Mouse (Mus musculus) Patski (cell line): Measurements from ENCODE around the gene Nav1. TPM values are rescaled to one million over a fixed set of nuclear protein-coding genes. Genes with fewer than 3 reads are reported as not detected.

Experiments
- ATAC-seq: fragments of 100-300 bp; one replicate; pipeline ENCODE4 v1.8.0; 2021
- CTCF ChIA-PET: fragments of 350-600 bp; sonication (Branson Sonifier 250); formaldehyde crosslinking; loops from one replicate; lab custom pipeline; 2022; ENCODE audit warnings: inconsistent platforms; lab: Charles Lee
- POLR2A ChIA-PET: fragments of 350-600 bp; sonication (Branson Sonifier 250); formaldehyde crosslinking; loops from one replicate; lab custom pipeline; 2022; ENCODE audit warnings: antibody characterized with exemption, inconsistent platforms; lab: Charles Lee
- DNase-seq: peaks from one replicate; pipeline ENCODE4 v3.0.0-alpha.2; 2011; ENCODE audit warnings: low read depth, low spot score
- H3K27me3 ChIP-seq: fragments of 371-371 bp; one replicate; pipeline ENCODE4 v1.5.1; 2021
- CTCF ChIP-seq: fragments of 100-300 bp; IDR thresholded peaks from one replicate; pipeline ENCODE4 v1.5.1; 2021
- in situ Hi-C: fragments of 300-500 bp; cut with MboI; formaldehyde crosslinking; loops from 3 replicates; pipeline ENCODE4 v1.11.1; 2018; ENCODE audit warnings: low pct_unique_long_range_greater_than_20kb, mixed read lengths
- polyA plus RNA-seq: library from polyadenylated mRNA; unstranded; gene quantifications from one replicate; pipeline ENCODE4 v1.2.3, GENCODE M21; 2021

The Nav1 gene
- polyA plus RNA-seq, 1 experiment from 2014 or later = 22.1 TPM

GRCm38 (mm10) chr1:135509145-135510084 lies 97.7 kb downstream of the Nav1 start:
- POLR2A ChIA-PET = interaction anchor here (0.9 to 1.4 kb wide), 2 partner anchors 9 to 10 kb away, joined by 3 read pairs; no protein-coding TSS in a partner anchor

GRCm38 (mm10) chr1:135508349-135508634 lies 98.8 kb downstream of the Nav1 start:
- ATAC-seq = no peak
- DNase-seq = no peak
- TF ChIP-seq CTCF = no peak
- in situ Hi-C loops = loop anchor here (5.0 kb wide), 1 partner anchor 46 kb away; no protein-coding TSS in a partner anchor
- POLR2A ChIA-PET = interaction anchor here (1.1 kb wide), 1 partner anchor 10 kb away, joined by 3 read pairs; no protein-coding TSS in a partner anchor
- CTCF ChIA-PET = interaction anchor here (1.0 kb wide), 1 partner anchor 47 kb away, joined by 4 read pairs; no protein-coding TSS in a partner anchor
- no peaks in the 10 kb centered on the region for H3K27me3 ChIP-seq

More at GRCm38 (mm10) chr1:135509145-135510084, 97.7 kb downstream of the Nav1 start:
- TF ChIP-seq CTCF = no peak
- DNase-seq (no peak), ATAC-seq (no peak)
- CTCF ChIA-PET = interaction anchor here (1.0 to 2.1 kb wide), 6 partner anchors 9 to 355 kb away, joined by 3 to 9 read pairs (median 4); no protein-coding TSS in a partner anchor
- H3K27me3 ChIP-seq = no peaks in the 10 kb centered on the region
- in situ Hi-C loops = loop anchor here (5.0 kb wide), 1 partner anchor 47 kb away; no protein-coding TSS in a partner anchor

DNA sequence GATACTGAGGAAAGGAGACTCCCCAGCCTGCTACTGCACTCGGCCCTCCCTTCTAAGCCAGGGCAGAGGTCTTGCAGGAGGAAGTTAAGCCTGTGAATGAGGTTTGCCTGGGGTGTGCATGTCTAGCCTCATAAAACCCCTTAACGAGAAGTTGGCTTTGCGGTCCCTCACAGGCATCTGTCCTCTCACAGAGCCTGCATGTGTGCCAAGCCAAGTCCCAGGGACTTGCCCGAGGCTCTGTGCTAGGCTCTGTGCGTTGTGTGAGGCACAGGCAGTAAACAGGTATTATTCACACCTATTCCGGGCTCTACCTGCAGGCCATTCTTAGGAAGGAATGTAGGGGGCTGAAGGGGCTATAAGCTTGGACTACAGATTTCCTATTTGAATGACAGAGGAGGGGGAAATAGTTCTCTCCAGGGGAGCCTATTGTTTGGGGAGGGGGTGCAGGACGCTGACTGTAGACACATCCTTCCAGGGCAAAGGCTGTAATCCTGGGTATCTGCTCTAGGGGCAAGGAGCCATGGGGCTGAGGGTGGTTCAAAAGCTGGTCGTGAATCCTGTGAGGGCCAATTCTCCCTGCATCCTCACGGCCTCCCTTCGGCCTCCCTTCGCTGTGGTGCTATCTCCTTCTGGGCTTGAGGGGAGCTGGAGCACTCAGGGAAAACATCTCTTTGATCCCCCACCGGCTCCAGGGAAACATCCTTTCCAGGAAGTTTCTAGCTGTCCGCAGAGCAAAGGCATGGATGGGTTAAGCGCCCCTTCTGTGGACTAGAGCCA lies 99.3 kb downstream of the Nav1 start:
- ATAC-seq (no peak), DNase-seq (no peak)
- TF ChIP-seq CTCF = no peak
- POLR2A ChIA-PET = interaction anchor here (1.1 kb wide), 1 partner anchor 9 kb away, joined by 3 read pairs; no protein-coding TSS in a partner anchor
- CTCF ChIA-PET = interaction anchor here (1.0 kb wide), 1 partner anchor 46 kb away, joined by 4 read pairs; no protein-coding TSS in a partner anchor
- H3K27me3 ChIP-seq = no peaks in the 10 kb centered on the region
- in situ Hi-C loops = loop anchor here (5.0 kb wide), 1 partner anchor 45 kb away; no protein-coding TSS in a partner anchor

DNA sequence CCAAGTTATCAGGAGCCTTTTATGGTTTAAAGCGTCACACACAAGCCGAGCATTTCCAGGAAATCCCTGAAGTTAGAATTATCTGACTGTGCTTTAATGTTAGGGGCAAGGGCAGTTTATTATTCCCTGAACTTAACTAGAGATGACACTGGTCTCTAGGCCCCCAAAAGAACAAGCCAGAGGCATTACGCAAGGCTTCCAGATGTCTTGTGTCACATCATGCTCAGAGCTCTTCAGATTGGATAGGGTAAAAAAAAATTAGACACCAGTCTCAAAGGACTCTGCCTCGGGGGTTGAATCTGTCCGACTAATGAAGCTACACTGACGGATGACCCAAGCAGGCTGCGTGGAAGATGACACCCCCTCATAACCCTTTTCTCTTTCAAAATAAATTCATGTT lies 101.6 kb downstream of the Nav1 start:
- CTCF ChIA-PET = no interaction called here
- DNase-seq (no peak), ATAC-seq (no peak)
- H3K27me3 ChIP-seq = no peaks in the 10 kb centered on the region
- in situ Hi-C loops = loop anchor here (5.0 kb wide), 1 partner anchor 43 kb away; no protein-coding TSS in a partner anchor
- no peak for TF ChIP-seq CTCF
- POLR2A ChIA-PET = no interaction called here

GRCm38 (mm10) chr1:135503436-135503835 lies 103.7 kb downstream of the Nav1 start:
- no peak for TF ChIP-seq CTCF
- in situ Hi-C loops = no loop called here
- DNase-seq = no peak
- CTCF ChIA-PET = interaction anchor here (1.1 to 1.5 kb wide), 2 partner anchors 11 to 21 kb away, joined by 4 read pairs; no protein-coding TSS in a partner anchor
- no peak for ATAC-seq
- H3K27me3 ChIP-seq = no peaks in the 10 kb centered on the region
- POLR2A ChIA-PET = no interaction called here

GRCm38 (mm10) chr1:135502750-135503149 lies 104.3 kb downstream of the Nav1 start:
- no peak for DNase-seq
- H3K27me3 ChIP-seq = no peaks in the 10 kb centered on the region
- ChIA-PET POLR2A (no interaction called here), CTCF (interaction anchor here (1.5 kb wide), 1 partner anchor 10 kb away, joined by 4 read pairs; no protein-coding TSS in a partner anchor)
- ATAC-seq = no peak
- no peak for TF ChIP-seq CTCF
- in situ Hi-C loops = no loop called here

DNA sequence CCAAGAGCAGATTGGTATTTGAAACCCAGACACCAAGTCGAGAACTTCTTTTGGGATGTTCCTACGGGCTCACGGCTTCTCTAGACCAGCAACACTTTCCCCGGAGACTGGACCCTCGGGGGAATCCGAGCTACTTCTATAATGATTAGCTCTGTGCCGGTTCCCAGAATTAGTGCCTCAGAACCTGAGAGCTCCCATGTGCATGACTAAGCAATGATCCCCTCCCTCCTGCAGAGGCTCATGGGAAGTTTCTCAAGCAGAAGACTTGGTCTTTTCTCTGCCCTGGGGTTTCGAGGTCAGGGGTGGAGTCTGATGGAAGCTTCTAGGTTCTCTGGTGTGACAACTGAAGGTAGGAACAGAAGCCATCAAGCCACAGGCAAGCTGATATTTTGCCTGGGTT lies 105.0 kb downstream of the Nav1 start:
- POLR2A ChIA-PET = interaction anchor here (0.7 kb wide), 1 partner anchor 16 kb away, joined by 3 read pairs; no protein-coding TSS in a partner anchor
- DNase-seq = no peak
- in situ Hi-C loops = no loop called here
- CTCF ChIA-PET = interaction anchor here (1.6 kb wide), 1 partner anchor 10 kb away, joined by 3 read pairs; no protein-coding TSS in a partner anchor
- no peaks in the 10 kb centered on the region for H3K27me3 ChIP-seq
- no peak for ATAC-seq
- TF ChIP-seq CTCF = no peak

GRCm38 (mm10) chr1:135498455-135499358 lies 108.4 kb downstream of the Nav1 start:
- ATAC-seq (no peak), DNase-seq (no peak)
- POLR2A ChIA-PET = interaction anchor here (0.7 to 1.4 kb wide), 2 partner anchors 10 to 11 kb away, joined by 3 read pairs; no protein-coding TSS in a partner anchor
- in situ Hi-C loops = no loop called here
- TF ChIP-seq CTCF = no peak
- CTCF ChIA-PET = interaction anchor here (1.2 kb wide), 1 partner anchor 46 kb away, joined by 3 read pairs; no protein-coding TSS in a partner anchor
- H3K27me3 ChIP-seq = no peaks in the 10 kb centered on the region

DNA sequence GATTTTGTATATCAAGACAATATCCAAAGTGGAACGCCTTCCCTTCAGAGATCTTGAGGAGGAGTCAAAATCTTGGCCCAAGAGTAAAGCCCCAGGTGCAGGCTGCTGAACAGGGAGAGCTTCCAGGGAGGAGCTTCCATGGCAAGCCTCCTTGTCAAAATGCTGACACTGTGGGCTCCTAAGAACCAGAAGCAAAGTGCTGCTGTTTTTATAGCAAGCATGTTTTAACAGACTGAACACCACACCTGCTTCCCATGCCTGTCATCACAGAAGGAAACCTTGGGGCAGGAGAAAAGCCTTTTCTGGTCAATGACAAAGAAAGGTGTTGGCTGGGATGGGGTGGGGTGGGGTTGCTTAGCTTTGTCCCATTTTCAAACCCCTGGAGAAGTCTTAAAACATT lies 112.0 kb downstream of the Nav1 start:
- CTCF ChIA-PET = no interaction called here
- POLR2A ChIA-PET = interaction anchor here (0.6 to 0.7 kb wide), 2 partner anchors 100 to 205 kb away, joined by 3 to 5 read pairs; no protein-coding TSS in a partner anchor
- H3K27me3 ChIP-seq = no peaks in the 10 kb centered on the region
- in situ Hi-C loops = no loop called here
- ATAC-seq = no peak
- no peak for DNase-seq
- no peak for TF ChIP-seq CTCF
